Mouse (Mus musculus): ENCODE data around the gene Kdm2a.
"Not testable (repeated sequence)": the region's sequence is repeated elsewhere in the genome, so short reads cannot be mapped to it uniquely, and the experiment has no call there.

The Kdm2a gene

GRCm38 (mm10) chr19:4414631-4415030, 16.5 kb upstream of the Kdm2a start:
- no peak for DNase-seq (ENCODE audit: low spot score)

- DNase-seq (ENCODE audit: low spot score), result no peak
These were observed 11.0 kb upstream of the Kdm2a start for GRCm38 (mm10) chr19:4409062-4409461.

GRCm38 (mm10) chr19:4404840-4405239, 6.8 kb upstream of the Kdm2a start:
- no peak for DNase-seq (ENCODE audit: low spot score)

- no peak for DNase-seq (ENCODE audit: low spot score)
These were observed 874 bp upstream of the Kdm2a start for GRCm38 (mm10) chr19:4398959-4399358.

GRCm38 (mm10) chr19:4398630-4398948, 504 bp upstream of the Kdm2a start:
- no peak for DNase-seq (ENCODE audit: low spot score)

- DNase-seq (ENCODE audit: low spot score), result peak; percentile 70
These were observed 887 bp downstream of the Kdm2a start for GRCm38 (mm10) chr19:4396998-4397797.

GRCm38 (mm10) chr19:4396081-4396997, 1.7 kb downstream of the Kdm2a start:
- DNase-seq (ENCODE audit: low spot score), result peak; percentile 27

- DNase-seq (ENCODE audit: low spot score), result no peak
These were observed 10.8 kb downstream of the Kdm2a start for GRCm38 (mm10) chr19:4387276-4387675.

- DNase-seq (ENCODE audit: low spot score), result no peak
These were observed 13.1 kb downstream of the Kdm2a start for GRCm38 (mm10) chr19:4385026-4385425.

- DNase-seq (ENCODE audit: low spot score), result no peak
These were observed 13.8 kb downstream of the Kdm2a start for GRCm38 (mm10) chr19:4384322-4384721.

- DNase-seq (ENCODE audit: low spot score), result no peak
These were observed 14.8 kb downstream of the Kdm2a start for GRCm38 (mm10) chr19:4383306-4383705.

GRCm38 (mm10) chr19:4382303-4382702, 15.8 kb downstream of the Kdm2a start:
- not testable (repeated sequence) for DNase-seq (ENCODE audit: low spot score)

GRCm38 (mm10) chr19:4370656-4371055, 27.4 kb downstream of the Kdm2a start:
- DNase-seq (ENCODE audit: low spot score), result no peak

- no peak for DNase-seq (ENCODE audit: low spot score)
These were observed 27.8 kb downstream of the Kdm2a start for GRCm38 (mm10) chr19:4370254-4370653.

- no peak for DNase-seq (ENCODE audit: low spot score)
These were observed 48.6 kb downstream of the Kdm2a start for GRCm38 (mm10) chr19:4349455-4349854.

- DNase-seq (ENCODE audit: low spot score), result no peak
These were observed 51.6 kb downstream of the Kdm2a start for GRCm38 (mm10) chr19:4346479-4346878.

GRCm38 (mm10) chr19:4338162-4338561, 59.9 kb downstream of the Kdm2a start:
- DNase-seq (ENCODE audit: low spot score), result no peak

- peak; percentile 88 for DNase-seq (ENCODE audit: low spot score)
These were observed 64.3 kb downstream of the Kdm2a start for GRCm38 (mm10) chr19:4333791-4334190.

- DNase-seq (ENCODE audit: low spot score), result no peak
These were observed 64.8 kb downstream of the Kdm2a start for GRCm38 (mm10) chr19:4333100-4333775.

GRCm38 (mm10) chr19:4332653-4333052, 65.4 kb downstream of the Kdm2a start:
- DNase-seq (ENCODE audit: low spot score), result no peak

GRCm38 (mm10) chr19:4331273-4331672, 66.8 kb downstream of the Kdm2a start:
- no peak for DNase-seq (ENCODE audit: low spot score)

- no peak for DNase-seq (ENCODE audit: low spot score)
These were observed 67.5 kb downstream of the Kdm2a start for GRCm38 (mm10) chr19:4330603-4331002.

Data from ovary, postnatal 10 days (tissue).